Mouse (Mus musculus) naive thymus-derived CD4-positive, alpha-beta T cell, adult 2 months (primary cell): ENCODE data around the gene Rbm34.
A peak's percentile ranks its signal among the peaks of the same experiment; 100 is the strongest.
"Not testable (repeated sequence)": the region's sequence is repeated elsewhere in the genome, so short reads cannot be mapped to it uniquely, and the experiment has no call there.

Experiments
- DNase-seq: peaks from one replicate; pipeline ENCODE4 v3.0.0-alpha.2; 2011; ENCODE audit warnings: low read depth

Gene Rbm34

DNA sequence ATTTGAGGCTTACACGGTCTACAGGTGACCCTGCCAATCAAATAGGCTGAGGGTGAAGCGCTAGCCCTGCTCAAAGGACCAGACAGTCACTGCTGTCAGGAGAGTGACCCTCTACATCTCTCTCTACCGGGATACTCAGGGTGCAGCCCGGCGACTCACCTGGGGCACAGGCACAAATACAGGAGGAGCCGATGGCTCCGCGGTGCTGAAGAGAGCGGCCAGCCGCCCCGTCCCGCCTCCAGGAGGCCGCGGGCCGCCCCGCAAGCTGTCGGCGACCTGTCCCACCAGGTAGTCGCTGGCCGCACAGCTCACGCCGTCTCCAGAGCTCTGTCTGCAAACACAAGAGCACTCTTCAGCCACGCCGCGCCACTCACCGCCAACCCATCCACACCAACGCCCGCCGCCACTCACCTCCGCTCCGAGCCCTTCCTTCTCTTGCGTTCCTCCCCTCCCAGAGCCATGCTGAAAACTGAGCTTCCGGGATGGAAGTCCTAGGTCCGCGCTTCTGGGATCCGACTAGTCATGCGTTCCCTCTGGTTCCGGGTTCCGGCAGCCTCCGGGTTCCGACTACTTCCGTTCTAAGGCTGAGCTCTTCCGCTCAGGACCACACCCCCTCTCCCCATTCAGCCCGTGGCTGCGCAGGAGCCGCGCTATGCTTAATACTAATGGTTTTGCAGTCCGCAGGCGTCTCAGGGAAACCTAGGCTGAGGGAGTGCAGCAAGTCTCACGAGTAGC is at the start of gene Rbm34:
Rbm34 (minus strand) TSS at position 493 of the 735 bp plus-strand sequence.
- peak; percentile 96 for DNase-seq

- DNase-seq, result no peak
Measured at GRCm38 (mm10) chr8:127011668-127012067, 40.8 kb upstream of the Rbm34 start.

GRCm38 (mm10) chr8:126994506-126994905 is 23.6 kb upstream of the Rbm34 start:
- DNase-seq, result no peak

GRCm38 (mm10) chr8:126989363-126990153 is 18.7 kb upstream of the Rbm34 start:
- no peak for DNase-seq

DNA sequence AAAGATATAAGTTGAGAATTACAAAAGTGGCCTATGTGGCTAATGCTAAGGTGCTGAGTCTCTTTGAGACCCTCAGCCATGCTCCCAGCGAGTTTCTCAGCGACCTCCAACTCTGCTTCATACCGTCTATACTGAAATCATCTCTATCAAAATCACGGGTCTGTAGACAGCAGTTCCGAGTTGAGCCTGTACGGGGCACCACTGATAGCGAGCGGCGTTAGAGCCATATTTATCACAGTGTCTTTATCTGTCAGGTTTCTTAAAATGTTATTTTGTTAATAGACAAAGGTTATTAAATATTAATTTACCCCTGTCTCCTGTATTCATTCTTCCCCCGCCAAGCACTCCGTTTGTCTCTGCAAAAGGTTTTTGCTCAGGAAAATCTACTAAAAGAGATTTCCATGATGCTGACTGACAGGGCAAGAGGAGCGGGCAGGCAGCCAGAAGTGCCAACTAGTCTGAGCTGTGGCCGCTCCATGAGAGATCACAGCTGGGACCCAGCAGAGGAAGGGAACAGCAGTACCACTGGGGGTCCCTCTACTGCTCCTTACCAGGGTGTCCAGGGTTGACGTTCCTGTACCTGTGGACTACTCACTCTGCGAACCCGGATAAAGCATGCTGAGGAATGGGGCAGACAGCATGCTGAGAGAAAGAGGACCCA is 17.6 kb upstream of the Rbm34 start:
- no peak for DNase-seq

DNA sequence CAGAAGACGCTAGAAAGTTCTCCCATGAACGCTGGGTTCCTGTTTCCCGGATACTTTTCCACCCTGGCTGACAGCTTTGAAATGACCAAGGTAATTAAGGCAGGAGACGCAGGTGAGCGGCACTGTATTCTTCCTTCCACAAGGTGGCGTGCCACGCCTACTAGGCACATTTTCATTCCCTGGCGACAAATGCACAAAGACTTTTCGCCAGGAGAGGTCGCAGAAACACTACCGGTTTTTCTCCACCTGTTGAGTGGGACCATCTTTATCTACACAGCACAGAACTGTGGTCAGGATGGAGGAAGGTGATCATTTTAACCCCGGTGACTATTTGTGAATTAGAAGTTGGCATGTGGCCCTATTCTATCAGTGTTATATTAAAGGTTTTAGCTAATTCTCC is 15.6 kb upstream of the Rbm34 start:
- peak; percentile 84 for DNase-seq

DNA sequence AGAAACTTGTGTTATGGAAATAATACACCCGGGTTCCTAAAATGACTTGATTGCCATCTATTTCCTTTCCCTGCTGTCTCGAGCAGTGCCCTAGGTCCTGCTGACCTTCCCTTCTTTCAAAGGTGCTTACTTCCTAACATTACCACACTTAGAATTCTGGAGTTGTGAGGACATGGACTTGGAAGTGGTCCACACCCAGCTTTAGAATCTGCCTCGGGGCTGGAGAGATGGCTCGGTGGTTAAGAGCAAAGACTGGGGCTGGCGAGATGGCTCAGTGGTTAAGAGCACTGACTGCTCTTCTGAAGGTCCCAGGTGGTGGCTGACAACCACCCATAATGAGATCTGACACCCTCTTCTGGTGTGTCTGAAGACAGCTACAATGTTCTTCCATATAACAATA is 9.2 kb upstream of the Rbm34 start:
- DNase-seq, result no peak

- peak; percentile 14 for DNase-seq
Measured at GRCm38 (mm10) chr8:126979091-126979920, 8.4 kb upstream of the Rbm34 start.

- DNase-seq, result not testable (repeated sequence)
Measured at GRCm38 (mm10) chr8:126978535-126978934, 7.7 kb upstream of the Rbm34 start.

- no peak for DNase-seq
Measured at GRCm38 (mm10) chr8:126978028-126978427, 7.2 kb upstream of the Rbm34 start.

GRCm38 (mm10) chr8:126976608-126977348 is 5.9 kb upstream of the Rbm34 start:
- DNase-seq, result no peak

DNA sequence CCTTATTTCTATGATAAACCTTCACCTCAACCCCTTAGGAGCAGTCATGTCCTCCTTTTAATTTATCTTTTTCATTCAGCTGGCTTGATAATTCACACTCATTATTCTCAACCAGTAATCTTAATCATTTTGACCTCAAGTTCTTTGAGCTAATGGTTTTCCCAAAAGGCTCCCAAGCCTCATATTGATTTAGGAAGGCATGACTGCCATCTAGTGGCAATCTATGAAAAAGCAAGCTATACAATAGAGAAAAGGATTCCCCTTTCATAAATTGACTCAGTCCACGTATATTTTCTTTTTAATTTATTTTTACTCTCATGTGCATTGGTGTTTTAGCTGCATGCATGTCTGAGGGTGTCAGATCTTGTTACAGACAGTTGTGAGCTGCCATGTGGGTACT is 4.8 kb upstream of the Rbm34 start:
- DNase-seq, result peak; percentile 75

DNA sequence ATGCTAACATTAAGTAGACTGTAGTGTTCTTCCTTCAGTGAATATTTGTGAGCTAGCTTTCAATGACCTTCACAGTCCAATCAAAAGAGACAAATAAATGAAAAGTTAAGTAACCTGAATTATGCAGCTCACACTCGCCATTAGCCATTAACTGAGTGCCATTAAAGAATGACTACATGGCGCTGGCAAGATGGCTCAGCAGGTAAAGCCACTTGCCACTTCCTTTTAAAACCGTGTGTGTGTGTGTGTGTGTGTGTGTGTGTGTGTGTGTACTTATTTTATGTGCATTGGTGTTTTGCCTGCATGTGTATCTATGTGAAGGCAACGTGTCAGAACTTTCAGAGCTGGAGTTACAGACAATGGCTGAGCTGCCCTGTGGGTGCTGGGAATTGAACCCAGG is 3.6 kb upstream of the Rbm34 start:
- no peak for DNase-seq

GRCm38 (mm10) chr8:126973686-126974265 is 2.9 kb upstream of the Rbm34 start:
- DNase-seq, result no peak

GRCm38 (mm10) chr8:126972649-126973048 is 1.8 kb upstream of the Rbm34 start:
- no peak for DNase-seq

DNA sequence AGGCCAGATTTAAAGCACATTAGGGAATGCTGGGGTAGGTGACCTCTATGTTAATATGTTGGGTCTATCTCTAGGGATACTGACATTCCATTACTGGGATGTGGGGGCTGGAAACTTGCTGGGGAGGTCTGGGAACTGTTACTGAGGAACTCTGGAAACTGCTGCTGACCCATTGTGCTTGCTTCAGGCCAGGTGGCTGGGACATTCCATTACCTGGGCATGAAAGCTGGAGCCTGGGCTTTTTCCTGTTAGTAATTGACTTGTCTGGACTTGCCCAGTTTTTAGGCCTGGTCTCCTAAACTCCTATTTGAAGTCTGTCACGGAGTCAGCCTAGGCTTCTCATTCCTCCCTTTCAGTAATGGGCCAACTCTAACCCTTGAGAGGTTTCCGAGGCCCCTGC is 1.2 kb upstream of the Rbm34 start:
- no peak for DNase-seq

DNA sequence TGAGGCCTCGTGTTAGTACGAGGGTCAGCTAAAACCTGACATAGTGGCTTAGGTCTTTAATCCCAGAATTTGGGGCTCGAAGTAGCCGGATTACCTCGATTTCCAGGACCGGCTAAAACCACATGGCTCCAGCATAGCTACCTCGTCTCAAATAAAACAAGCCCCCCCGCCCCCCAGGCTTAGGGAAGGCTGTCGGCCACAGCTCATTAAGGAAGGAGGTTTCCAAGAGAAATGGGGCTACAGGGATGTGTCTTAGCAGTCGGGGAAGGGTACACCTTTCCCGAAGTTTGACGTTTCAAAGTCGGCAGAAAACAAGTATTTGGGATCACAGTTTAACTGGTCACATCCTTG is 418 bp upstream of the Rbm34 start:
- DNase-seq, result no peak

DNA sequence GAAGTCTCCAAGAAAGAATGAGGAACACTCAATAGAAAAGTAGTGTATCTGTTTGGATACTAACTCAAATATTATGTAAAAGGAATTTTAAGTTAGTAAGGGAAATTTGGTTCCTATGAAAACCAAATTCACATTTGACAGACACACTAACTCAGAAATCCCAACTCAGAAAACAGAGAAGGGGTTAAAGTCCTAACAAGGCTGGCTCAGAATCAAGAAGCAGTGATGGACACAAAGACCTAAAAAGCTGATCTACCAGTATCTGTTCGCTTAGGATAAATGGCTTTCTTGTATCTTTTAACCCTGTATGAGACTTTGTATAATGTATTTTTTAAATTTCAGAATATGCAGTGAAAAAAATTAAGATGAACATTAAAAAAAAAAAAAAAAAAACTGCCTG is 1.3 kb downstream of the Rbm34 start:
- DNase-seq, result no peak

GRCm38 (mm10) chr8:126968107-126968506 is 2.8 kb downstream of the Rbm34 start:
- DNase-seq, result no peak

DNA sequence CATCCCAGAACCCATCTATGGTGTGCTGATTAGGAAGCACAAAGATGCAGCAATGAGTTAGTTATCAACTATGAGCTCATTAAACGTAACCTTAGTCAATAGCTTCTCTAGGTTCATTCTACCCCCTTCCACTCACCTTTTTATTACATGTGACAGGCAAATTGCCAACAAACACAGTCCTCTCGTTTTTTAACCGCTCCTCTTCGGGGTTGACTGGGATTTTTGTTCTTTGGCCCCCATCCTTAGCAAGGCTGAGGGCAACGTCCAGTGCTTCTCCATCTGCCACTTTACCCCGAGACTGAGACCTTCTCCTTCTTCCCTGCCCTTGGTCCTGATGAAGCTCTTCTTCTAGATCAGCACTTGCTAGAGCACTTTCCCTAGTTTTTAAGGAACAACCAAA is 5.6 kb downstream of the Rbm34 start:
- no peak for DNase-seq

- no peak for DNase-seq
Measured at GRCm38 (mm10) chr8:126962871-126963270, 8.0 kb downstream of the Rbm34 start.
